Mouse (Mus musculus) neural tube, embryonic 12.5 days (tissue): ENCODE data around the gene Selp. TPM values are rescaled to one million over a fixed set of nuclear protein-coding genes. Genes with fewer than 3 reads are reported as not detected.
A peak's percentile ranks its signal among the peaks of the same experiment; 100 is the strongest.

Source experiments
- ATAC-seq: fragments of 200-750 bp; cut with Nextera tagmentation; 2 replicates; pipeline ENCODE4 v1.8.0; 2017; ENCODE audit warnings: low read depth, mild to moderate bottlenecking, moderate TSS enrichment, moderate library complexity; ENCODE audit not compliant: low FRiP score
- H3K27ac ChIP-seq: fragments of 300-500 bp; sonication (generic); 2 replicates; pipeline ENCODE4 v1.5.1; 2016
- H3K27me3 ChIP-seq: fragments of 300-500 bp; sonication (generic); replicated peaks from 2 replicates; pipeline ENCODE4 v1.6.1; 2016; ENCODE audit warnings: mild to moderate bottlenecking
- H3K36me3 ChIP-seq: fragments of 300-500 bp; sonication (generic); 2 replicates; pipeline ENCODE4 v1.6.1; 2016; ENCODE audit warnings: mild to moderate bottlenecking
- H3K4me1 ChIP-seq: fragments of 300-500 bp; sonication (generic); 2 replicates; pipeline ENCODE4 v1.6.1; 2016
- H3K4me2 ChIP-seq: fragments of 300-500 bp; sonication (generic); replicated peaks from 2 replicates; pipeline ENCODE4 v1.6.1; 2016; ENCODE audit warnings: mild to moderate bottlenecking
- H3K4me3 ChIP-seq: fragments of 300-500 bp; sonication (generic); 2 replicates; pipeline ENCODE4 v1.5.1; 2016
- H3K9ac ChIP-seq: fragments of 300-500 bp; sonication (generic); 2 replicates; pipeline ENCODE4 v1.6.1; 2016; ENCODE audit warnings: mild to moderate bottlenecking
- H3K9me3 ChIP-seq: fragments of 300-500 bp; sonication (generic); 2 replicates; pipeline ENCODE4 v1.6.1; 2016; ENCODE audit warnings: mild to moderate bottlenecking
- WGBS: fragments of 180-500 bp; shearing (Covaris S2); methylation state at CpG from one replicate; pipeline ENCODE4 v1.1.7; 2016; 5-methylcytosine and 5-hydroxymethylcytosine counted together
- polyA plus RNA-seq: library from polyadenylated mRNA; unstranded; fragments of >200 nt; fragmentation: Nextera tagmentation; extraction: Ambion mirVana; gene quantifications from 2 replicates; pipeline ENCODE4 v1.2.1, GENCODE M21; 2016

The Selp gene
- polyA plus RNA-seq, 1 experiment from 2014 or later: not detected

DNA sequence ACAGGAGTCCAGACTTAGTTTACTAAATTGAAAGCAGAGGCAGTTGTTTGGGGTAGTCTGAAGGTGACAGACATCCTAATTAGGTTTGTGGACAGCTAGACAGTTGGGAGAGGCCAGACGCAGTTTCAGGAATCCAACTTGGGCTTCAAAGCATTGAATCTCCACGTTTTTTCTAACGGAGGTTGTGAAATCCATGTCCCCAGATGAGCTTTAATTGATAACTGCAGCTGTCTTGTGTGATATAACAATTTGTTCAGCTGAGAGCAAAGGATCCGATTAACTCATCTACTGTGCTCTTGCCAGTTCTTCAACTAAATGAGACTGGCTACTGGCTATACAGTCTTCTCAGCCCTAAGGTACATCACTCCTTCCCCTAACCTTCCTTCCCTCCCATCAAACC, 43.5 kb downstream of the Selp start:
- Histone ChIP-seq H3K36me3 (no peaks in the 10 kb centered on the region), H3K4me2 (no peak overlapping the region), H3K4me3 (no peak overlapping the region), H3K27ac (no peak overlapping the region), H3K27me3 (no peaks in the 10 kb centered on the region), H3K9me3 (no peaks in the 10 kb centered on the region), H3K9ac (no peak overlapping the region), H3K4me1 (no peaks in the 10 kb centered on the region)
- no peak for ATAC-seq
- 88% methylated on average over 4 of the region's 4 CpGs for WGBS

- WGBS: 84% methylated on average over 2 of the region's 2 CpGs
- no peak for ATAC-seq
- no peak overlapping the region for H3K4me2 ChIP-seq
These were observed 44.7 kb downstream of the Selp start for GRCm38 (mm10) chr1:164159781-164160180.

DNA sequence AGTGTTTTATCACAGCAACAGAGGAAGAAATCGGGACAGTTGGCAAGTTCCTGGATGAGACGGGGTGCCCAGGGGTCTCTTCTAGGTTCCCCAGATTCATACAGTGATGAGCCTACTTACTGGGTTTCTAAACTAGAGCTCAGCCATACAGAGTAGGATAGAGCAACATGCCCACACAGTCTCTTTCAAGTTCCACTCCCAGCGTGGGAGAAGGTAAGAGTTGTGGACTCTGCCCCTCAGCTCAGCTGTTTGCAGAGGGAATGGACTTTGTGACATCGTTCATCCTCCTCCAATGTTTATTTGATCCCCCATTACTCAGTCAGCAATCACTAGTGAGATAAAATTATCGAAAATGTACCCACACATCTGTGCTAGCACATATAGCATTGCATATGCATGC, 47.7 kb downstream of the Selp start:
- no peaks in the 10 kb centered on the region for H3K27me3 ChIP-seq
- WGBS: 88% methylated on average over 5 of the region's 5 CpGs
- ATAC-seq: no peak
- H3K36me3 ChIP-seq: no peaks in the 10 kb centered on the region
- H3K9me3 ChIP-seq: no peaks in the 10 kb centered on the region
- no peak overlapping the region for H3K9ac ChIP-seq
- no peak overlapping the region for H3K27ac ChIP-seq
- H3K4me3 ChIP-seq: no peak overlapping the region
- H3K4me2 ChIP-seq: no peak overlapping the region
- no peaks in the 10 kb centered on the region for H3K4me1 ChIP-seq

More at GRCm38 (mm10) chr1:164159781-164160180, 44.7 kb downstream of the Selp start:
- no peaks in the 10 kb centered on the region for H3K9me3 ChIP-seq
- no peaks in the 10 kb centered on the region for H3K36me3 ChIP-seq
- no peak overlapping the region for H3K27ac ChIP-seq
- H3K4me3 ChIP-seq: no peak overlapping the region
- H3K9ac ChIP-seq: no peak overlapping the region
- H3K4me1 ChIP-seq: no peaks in the 10 kb centered on the region
- no peaks in the 10 kb centered on the region for H3K27me3 ChIP-seq

- Histone ChIP-seq H3K4me2 (no peak overlapping the region), H3K4me3 (no peak overlapping the region), H3K27me3 (no peaks in the 10 kb centered on the region), H3K9ac (no peak overlapping the region), H3K27ac (no peak overlapping the region), H3K4me1 (no peaks in the 10 kb centered on the region), H3K9me3 (no peaks in the 10 kb centered on the region), H3K36me3 (no peaks in the 10 kb centered on the region)
- WGBS: 82% methylated on average over 4 of the region's 4 CpGs
- no peak for ATAC-seq
These were observed 53.8 kb downstream of the Selp start for GRCm38 (mm10) chr1:164168818-164169217.

DNA sequence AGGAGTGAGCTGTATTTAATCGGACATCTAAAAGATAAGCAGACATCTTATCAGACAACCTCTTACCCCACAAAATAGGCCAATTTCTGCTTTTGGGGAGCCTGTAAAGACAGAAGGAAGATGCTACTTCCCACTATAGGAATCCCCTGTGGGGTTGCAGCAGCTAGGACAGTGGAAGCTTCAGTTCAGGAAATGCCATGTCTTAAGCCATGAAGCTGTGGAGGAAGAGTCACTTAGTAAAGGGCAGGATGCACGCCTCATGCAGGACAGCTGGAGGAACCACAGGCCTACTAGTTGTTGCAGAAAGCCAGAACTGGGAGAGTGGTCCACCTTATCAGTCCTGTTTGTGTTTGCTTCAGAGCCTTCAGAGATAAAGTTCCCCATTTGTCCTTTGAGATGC, 55.4 kb downstream of the Selp start:
- 89% methylated on average over 2 of the region's 2 CpGs for WGBS

DNA sequence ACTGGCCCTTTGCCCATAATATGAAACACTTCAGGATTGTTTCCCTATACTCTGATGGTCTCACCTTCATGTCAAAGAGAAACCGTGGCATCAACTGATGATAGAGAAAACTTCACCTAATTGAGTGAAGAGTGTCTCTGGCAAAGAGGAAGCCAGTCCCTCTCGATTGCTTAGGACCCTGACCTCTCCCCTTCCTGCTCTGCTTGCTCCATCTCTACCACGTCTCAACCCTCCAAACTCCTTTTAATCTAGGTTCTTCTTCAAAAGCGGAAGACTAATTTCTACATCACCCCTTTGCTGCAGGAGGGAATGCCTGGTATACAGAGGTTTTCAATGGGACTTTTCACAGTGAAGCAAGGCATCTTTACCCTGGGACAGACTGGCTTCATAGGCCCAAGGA, 58.1 kb downstream of the Selp start:
- 85% methylated on average over 4 of the region's 4 CpGs for WGBS
- Histone ChIP-seq H3K27me3 (no peaks in the 10 kb centered on the region), H3K36me3 (no peaks in the 10 kb centered on the region), H3K4me2 (no peak overlapping the region), H3K4me3 (no peak overlapping the region), H3K27ac (no peak overlapping the region), H3K9ac (no peak overlapping the region), H3K4me1 (no peaks in the 10 kb centered on the region), H3K9me3 (no peaks in the 10 kb centered on the region)
- ATAC-seq: no peak

More for the DNA sequence above, 55.4 kb downstream of the Selp start:
- Histone ChIP-seq H3K27ac (no peak overlapping the region), H3K27me3 (no peaks in the 10 kb centered on the region), H3K9ac (no peak overlapping the region), H3K4me1 (no peaks in the 10 kb centered on the region), H3K36me3 (no peaks in the 10 kb centered on the region), H3K9me3 (no peaks in the 10 kb centered on the region), H3K4me3 (no peak overlapping the region), H3K4me2 (no peak overlapping the region)
- ATAC-seq: no peak

DNA sequence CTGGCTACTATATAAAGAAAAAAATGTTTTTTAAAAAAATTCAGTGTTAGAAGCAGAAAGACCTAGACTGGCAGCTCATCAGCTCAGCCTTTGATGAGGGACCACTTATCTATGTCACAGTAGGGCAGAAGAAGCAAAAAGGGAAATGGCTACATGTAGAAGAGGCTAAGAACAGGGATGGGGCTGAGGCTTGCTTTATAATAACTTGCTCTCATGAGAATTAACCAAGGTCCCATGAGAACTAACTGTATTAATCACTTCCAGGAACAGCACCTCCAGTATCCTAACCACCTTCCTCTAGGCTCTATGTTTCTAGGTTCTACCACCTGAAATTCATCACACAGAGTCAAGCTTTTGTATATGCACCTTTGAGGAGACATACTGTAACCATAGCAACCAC, 61.8 kb downstream of the Selp start:
- H3K4me2 ChIP-seq: no peak overlapping the region
- no peak for ATAC-seq
- H3K36me3 ChIP-seq: no peaks in the 10 kb centered on the region
- H3K4me1 ChIP-seq: no peaks in the 10 kb centered on the region
- no peaks in the 10 kb centered on the region for H3K9me3 ChIP-seq
- H3K9ac ChIP-seq: no peak overlapping the region
- H3K27ac ChIP-seq: no peak overlapping the region
- no peak overlapping the region for H3K4me3 ChIP-seq
- no peaks in the 10 kb centered on the region for H3K27me3 ChIP-seq

GRCm38 (mm10) chr1:164178429-164178828, 63.4 kb downstream of the Selp start:
- Histone ChIP-seq H3K27ac (no peak overlapping the region), H3K9me3 (no peaks in the 10 kb centered on the region), H3K36me3 (no peaks in the 10 kb centered on the region), H3K9ac (no peak overlapping the region), H3K27me3 (no peaks in the 10 kb centered on the region), H3K4me3 (no peak overlapping the region), H3K4me2 (no peak overlapping the region), H3K4me1 (no peaks in the 10 kb centered on the region)
- WGBS: 88% methylated on average over 6 of the region's 6 CpGs
- no peak for ATAC-seq

GRCm38 (mm10) chr1:164184142-164184870, 69.2 kb downstream of the Selp start:
- no peaks in the 10 kb centered on the region for H3K27me3 ChIP-seq
- no peaks in the 10 kb centered on the region for H3K9me3 ChIP-seq
- H3K9ac ChIP-seq: no peak overlapping the region
- ATAC-seq: peak; percentile 86
- 50% methylated on average over 16 of the region's 16 CpGs for WGBS
- no peaks in the 10 kb centered on the region for H3K4me1 ChIP-seq
- H3K36me3 ChIP-seq: no peaks in the 10 kb centered on the region
- peak overlapping the region; percentile 46 for H3K4me2 ChIP-seq
- H3K27ac ChIP-seq: no peak overlapping the region
- H3K4me3 ChIP-seq: no peak overlapping the region

GRCm38 (mm10) chr1:164184871-164185223, 69.8 kb downstream of the Selp start:
- Histone ChIP-seq H3K27ac (no peak overlapping the region), H3K4me2 (no peak overlapping the region), H3K4me3 (no peak overlapping the region), H3K9me3 (no peaks in the 10 kb centered on the region), H3K9ac (no peak overlapping the region), H3K27me3 (no peaks in the 10 kb centered on the region), H3K36me3 (no peaks in the 10 kb centered on the region), H3K4me1 (no peaks in the 10 kb centered on the region)
- WGBS: 47% methylated on average over 8 of the region's 8 CpGs
- ATAC-seq: peak; percentile 26; the same call in 1 of the 2 replicates

DNA sequence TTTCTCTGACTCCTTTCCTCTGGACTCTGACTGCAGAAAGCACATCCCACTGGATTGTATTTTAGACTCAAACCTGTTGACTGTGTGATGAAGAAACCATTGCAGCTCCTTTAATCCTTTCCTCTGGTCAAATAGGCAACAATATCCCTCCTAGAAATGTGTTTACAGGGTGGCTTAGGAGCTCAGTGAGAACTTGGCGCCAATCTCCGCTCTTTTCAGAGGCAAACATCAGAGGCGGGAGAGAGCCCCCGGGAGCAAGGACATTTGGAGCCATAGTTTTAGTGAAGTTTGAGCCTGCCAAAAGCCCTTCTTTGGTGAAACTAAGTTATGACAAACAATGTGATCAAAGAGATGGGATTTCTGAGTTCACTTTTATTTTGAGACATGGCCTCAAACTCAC, 70.3 kb downstream of the Selp start:
- H3K4me3 ChIP-seq: no peak overlapping the region
- no peak overlapping the region for H3K27ac ChIP-seq
- no peak overlapping the region for H3K9ac ChIP-seq
- no peak overlapping the region for H3K4me2 ChIP-seq
- no peaks in the 10 kb centered on the region for H3K9me3 ChIP-seq
- WGBS: 79% methylated on average over 4 of the region's 4 CpGs
- no peaks in the 10 kb centered on the region for H3K4me1 ChIP-seq
- no peak for ATAC-seq
- H3K36me3 ChIP-seq: no peaks in the 10 kb centered on the region
- H3K27me3 ChIP-seq: no peaks in the 10 kb centered on the region

- no peak overlapping the region for H3K9ac ChIP-seq
- H3K27me3 ChIP-seq: no peaks in the 10 kb centered on the region
- no peak overlapping the region for H3K4me2 ChIP-seq
- H3K4me1 ChIP-seq: no peaks in the 10 kb centered on the region
- no peaks in the 10 kb centered on the region for H3K9me3 ChIP-seq
- H3K36me3 ChIP-seq: no peaks in the 10 kb centered on the region
- 95% methylated on average over 1 of the region's 1 CpGs for WGBS
- no peak overlapping the region for H3K27ac ChIP-seq
- no peak for ATAC-seq
- H3K4me3 ChIP-seq: no peak overlapping the region
These were observed 72.0 kb downstream of the Selp start for GRCm38 (mm10) chr1:164187002-164187560.

DNA sequence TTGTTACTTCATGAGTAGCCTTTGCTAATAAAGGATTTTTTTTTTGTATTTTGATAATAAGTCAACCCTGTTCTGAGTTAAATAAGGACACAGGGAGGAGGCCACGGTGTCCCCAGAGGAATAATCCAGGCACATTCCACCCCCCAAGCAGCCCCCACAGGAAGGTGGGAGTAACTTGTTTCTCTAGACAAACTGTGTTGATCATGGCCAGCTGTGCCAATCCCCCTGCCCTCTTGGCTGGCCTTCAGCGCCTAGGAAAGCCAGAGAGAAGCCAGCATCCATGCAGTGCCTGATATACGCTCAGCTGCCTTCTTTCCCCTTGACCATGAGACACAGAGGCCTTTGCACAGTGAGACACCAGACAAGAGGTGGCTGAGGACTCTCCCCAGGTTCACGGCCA, 84.5 kb downstream of the Selp start:
- no peak overlapping the region for H3K4me2 ChIP-seq

More for the DNA sequence above, 84.5 kb downstream of the Selp start:
- Histone ChIP-seq H3K36me3 (no peaks in the 10 kb centered on the region), H3K4me3 (no peak overlapping the region), H3K27ac (no peak overlapping the region), H3K9me3 (no peaks in the 10 kb centered on the region), H3K4me1 (no peaks in the 10 kb centered on the region), H3K27me3 (no peaks in the 10 kb centered on the region), H3K9ac (no peak overlapping the region)
- ATAC-seq: no peak
- WGBS: 91% methylated on average over 4 of the region's 4 CpGs
